Mouse (Mus musculus) erythroblast, embryonic 14.5 days (primary cell): Measurements from ENCODE around the gene Herc2.

Source experiments
- GATA1 ChIP-seq: IDR thresholded peaks from 2 replicates; pipeline ENCODE4 v1.6.1; 2012; ENCODE audit warnings: low read length, inconsistent platforms, mixed read lengths
- TAL1 ChIP-seq: IDR thresholded peaks from 3 replicates; pipeline ENCODE4 v1.6.1; 2012; ENCODE audit warnings: low read length, inconsistent platforms, mixed read lengths

GRCm38 (mm10) chr7:56191661-56192060 lies 141.7 kb downstream of the Herc2 start:
- TF ChIP-seq GATA1 (no peak), TAL1 (no peak)
